Mouse (Mus musculus) liver, adult 2 months (tissue): ENCODE measurements around the gene F3.

ENCODE experiments used
- CTCF ChIP-seq: fragments of 200-500 bp; IDR thresholded peaks from 2 replicates; pipeline ENCODE4 v1.5.1; 2011; ENCODE audit warnings: low read depth, low read length, control low read depth
- POLR2A ChIP-seq: fragments of 200-500 bp; IDR thresholded peaks from 2 replicates; pipeline ENCODE4 v1.6.1; 2011; ENCODE audit warnings: low read length, control low read depth; ENCODE audit not compliant: insufficient read depth; ENCODE audit errors: extremely low read depth

DNA sequence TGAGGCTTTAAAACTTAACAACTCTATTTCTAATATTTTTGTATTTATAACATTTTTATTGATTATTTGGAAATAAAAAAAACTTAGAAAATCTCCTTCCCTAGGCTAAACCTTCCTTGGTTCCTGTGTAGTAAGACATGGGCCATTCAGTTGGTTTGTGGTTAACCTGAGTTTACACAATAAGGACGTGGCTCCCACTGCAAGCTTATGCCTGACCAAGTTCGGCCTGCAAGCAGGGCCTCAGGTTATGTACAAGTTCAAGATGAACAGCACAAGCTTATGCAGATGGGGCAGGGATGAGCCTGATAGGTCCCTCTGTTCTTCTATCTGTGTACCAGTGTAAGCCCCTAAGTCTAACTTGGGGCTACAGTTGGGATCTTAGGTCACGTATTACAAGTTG, 33.6 kb upstream of the F3 start:
- no peak for TF ChIP-seq CTCF
- TF ChIP-seq POLR2A, result no peak
